Mouse (Mus musculus) kidney, embryonic 14.5 days (tissue): Measurements from ENCODE around the gene Lmtk3. TPM values are rescaled to one million over a fixed set of nuclear protein-coding genes. Genes with fewer than 3 reads are reported as not detected.

Source experiments
- ATAC-seq: fragments of 200-750 bp; cut with Nextera tagmentation; 2 replicates; pipeline ENCODE4 v1.8.0; 2017; ENCODE audit warnings: moderate number of reproducible peaks, mild to moderate bottlenecking, moderate TSS enrichment, moderate library complexity; ENCODE audit not compliant: low FRiP score, low TSS enrichment
- H3K27ac ChIP-seq: fragments of 300-500 bp; sonication (generic); 2 replicates; pipeline ENCODE4 v1.5.1; 2014; ENCODE audit warnings: low read depth, mild to moderate bottlenecking, low read length, moderate library complexity, mixed read lengths
- H3K27me3 ChIP-seq: fragments of 300-500 bp; sonication (generic); 2 replicates; pipeline ENCODE4 v1.6.1; 2014; ENCODE audit warnings: mild to moderate bottlenecking, low read length; ENCODE audit not compliant: control insufficient read depth, insufficient read depth
- H3K36me3 ChIP-seq: fragments of 300-500 bp; sonication (generic); 2 replicates; pipeline ENCODE4 v1.6.1; 2014; ENCODE audit warnings: low read length, mixed read lengths; ENCODE audit not compliant: control insufficient read depth, insufficient read depth
- H3K4me1 ChIP-seq: fragments of 300-500 bp; sonication (generic); 2 replicates; pipeline ENCODE4 v1.6.1; 2014; ENCODE audit warnings: low read length, mixed read lengths; ENCODE audit not compliant: control insufficient read depth, insufficient read depth
- H3K4me2 ChIP-seq: fragments of 300-500 bp; sonication (generic); replicated peaks from 2 replicates; pipeline ENCODE4 v1.6.1; 2014; ENCODE audit warnings: low read depth, mild to moderate bottlenecking, low read length
- H3K4me3 ChIP-seq: fragments of 300-500 bp; sonication (generic); 2 replicates; pipeline ENCODE4 v1.5.1; 2014; ENCODE audit warnings: mild to moderate bottlenecking, low read length
- H3K9ac ChIP-seq: fragments of 300-500 bp; sonication (generic); 2 replicates; pipeline ENCODE4 v1.6.1; 2014; ENCODE audit warnings: low read depth, mild to moderate bottlenecking, low read length, moderate library complexity
- H3K9me3 ChIP-seq: fragments of 300-500 bp; sonication (generic); 2 replicates; pipeline ENCODE4 v1.6.1; 2016; ENCODE audit warnings: low read length; ENCODE audit not compliant: control insufficient read depth
- WGBS: fragments of 180-500 bp; shearing (Covaris S2); extraction: QIAGEN DNeasy Blood & Tissue Kit; methylation state at CpG from one replicate; pipeline ENCODE4 v1.1.7; 2014; 5-methylcytosine and 5-hydroxymethylcytosine counted together
- polyA plus RNA-seq: library from polyadenylated mRNA; unstranded; fragments of >200 nt; fragmentation: Nextera tagmentation; extraction: Ambion mirVana; gene quantifications from 2 replicates; pipeline ENCODE4 v1.2.1, GENCODE M21; 2014

The Lmtk3 gene
- polyA plus RNA-seq, 1 experiment from 2014 or later = 2.8 TPM

- ATAC-seq = no peak
- Histone ChIP-seq H3K4me2 (no peak overlapping the region), H3K27me3 (no peaks in the 10 kb centered on the region), H3K9ac (no peak overlapping the region), H3K4me3 (no peak overlapping the region), H3K36me3 (no peaks in the 10 kb centered on the region), H3K9me3 (no peaks in the 10 kb centered on the region), H3K27ac (no peak overlapping the region), H3K4me1 (no peaks in the 10 kb centered on the region)
- 88% methylated on average over 10 of the region's 10 CpGs for WGBS
Observed at GRCm38 (mm10) chr7:45842950-45843744, 59.6 kb downstream of the Lmtk3 start.

GRCm38 (mm10) chr7:45848447-45849027 lies 65.0 kb downstream of the Lmtk3 start:
- H3K4me3 ChIP-seq = no peak overlapping the region
- no peaks in the 10 kb centered on the region for H3K36me3 ChIP-seq
- H3K27ac ChIP-seq = no peak overlapping the region
- 17% methylated on average over 6 of the region's 6 CpGs for WGBS
- no peak for ATAC-seq
- 0 out of 2 replicates have a peak overlapping the region, but pooled peaks have one; percentile 7 for H3K9ac ChIP-seq
- H3K27me3 ChIP-seq = no peaks in the 10 kb centered on the region
- H3K4me1 ChIP-seq = no peaks in the 10 kb centered on the region
- no peak overlapping the region for H3K4me2 ChIP-seq
- no peaks in the 10 kb centered on the region for H3K9me3 ChIP-seq

GRCm38 (mm10) chr7:45850661-45851060 lies 67.1 kb downstream of the Lmtk3 start:
- no peaks in the 10 kb centered on the region for H3K9me3 ChIP-seq
- H3K4me1 ChIP-seq = no peaks in the 10 kb centered on the region
- H3K27me3 ChIP-seq = no peaks in the 10 kb centered on the region
- no peak for ATAC-seq
- no peak overlapping the region for H3K4me3 ChIP-seq
- 82% methylated on average over 3 of the region's 3 CpGs for WGBS
- H3K9ac ChIP-seq = no peak overlapping the region
- no peaks in the 10 kb centered on the region for H3K36me3 ChIP-seq
- H3K27ac ChIP-seq = no peak overlapping the region
- no peak overlapping the region for H3K4me2 ChIP-seq

- H3K9ac ChIP-seq = no peak overlapping the region
- H3K27me3 ChIP-seq = peaks cover 14% of the 10 kb centered on the region; the same call in 1 of the 2 replicates
- peaks cover 13% of the 10 kb centered on the region for H3K4me1 ChIP-seq
- no peak for ATAC-seq
- H3K4me3 ChIP-seq = no peak overlapping the region
- no peaks in the 10 kb centered on the region for H3K9me3 ChIP-seq
- no peaks in the 10 kb centered on the region for H3K36me3 ChIP-seq
- 73% methylated on average over 12 of the region's 12 CpGs for WGBS
- no peak overlapping the region for H3K27ac ChIP-seq
- H3K4me2 ChIP-seq = no peak overlapping the region
Observed at GRCm38 (mm10) chr7:45853089-45853488, 69.6 kb downstream of the Lmtk3 start.

Other genes with a start within 250 kb of the Lmtk3 start
- 12.8 and 13.5 TPM in 2 replicates for gene Hsd17b14, start 228.8 kb upstream of the Lmtk3 start, polyA plus RNA-seq
- 61.1 and 73.7 TPM in 2 replicates for gene Bcat2, start 213.6 kb upstream of the Lmtk3 start, polyA plus RNA-seq
- gene Fgf21, start 168.2 kb upstream of the Lmtk3 start, polyA plus RNA-seq = not detected in 2 replicates
- 0.14 TPM in 2 replicates for gene Fut1, start 166.4 kb upstream of the Lmtk3 start, polyA plus RNA-seq
- gene Izumo1, start 161.9 kb upstream of the Lmtk3 start, polyA plus RNA-seq = 0.11 and 0.23 TPM in 2 replicates
- 12.1 and 18.7 TPM in 2 replicates for gene Rasip1, start 156.2 kb upstream of the Lmtk3 start, polyA plus RNA-seq
- 3.6 and 5.0 TPM in 2 replicates for gene Mamstr, start 143.8 kb upstream of the Lmtk3 start, polyA plus RNA-seq
- gene Fut2, start 117.3 kb upstream of the Lmtk3 start, polyA plus RNA-seq = 0.26 and 0.31 TPM in 2 replicates
- gene Ntn5, start 99.7 kb upstream of the Lmtk3 start, polyA plus RNA-seq = 0.20 and 0.27 TPM in 2 replicates
- 0.17 and 0.28 TPM in 2 replicates for gene Sec1, start 89.3 kb upstream of the Lmtk3 start, polyA plus RNA-seq
- 6.9 and 11.9 TPM in 2 replicates for gene Car11, start 83.9 kb upstream of the Lmtk3 start, polyA plus RNA-seq
- 6.6 and 7.7 TPM in 2 replicates for gene Dbp, start 78.7 kb upstream of the Lmtk3 start, polyA plus RNA-seq
- 1,328 and 1,679 TPM in 2 replicates for gene Rpl18, start 68.3 kb upstream of the Lmtk3 start, polyA plus RNA-seq
- gene Sphk2, start 65.7 kb upstream of the Lmtk3 start, polyA plus RNA-seq = 16.8 and 23.9 TPM in 2 replicates
- gene Fam83e, start 62.5 kb upstream of the Lmtk3 start, polyA plus RNA-seq = 1.2 and 2.1 TPM in 2 replicates
- gene Spaca4, start 57.9 kb upstream of the Lmtk3 start, polyA plus RNA-seq = 0.29 TPM in 1 of 2 replicates, not detected in the other
- 3.2 and 3.8 TPM in 2 replicates for gene Sult2b1, start 931 bp downstream of the Lmtk3 start, polyA plus RNA-seq
- gene Cyth2, start 30.8 kb downstream of the Lmtk3 start, polyA plus RNA-seq = 109 and 111 TPM in 2 replicates
- gene Kcnj14, start 41.0 kb downstream of the Lmtk3 start, polyA plus RNA-seq = 1.2 and 1.3 TPM in 2 replicates
- gene Grwd1, start 47.2 kb downstream of the Lmtk3 start, polyA plus RNA-seq = 69.5 and 93.5 TPM in 2 replicates
- gene Kdelr1, start 89.0 kb downstream of the Lmtk3 start, polyA plus RNA-seq = 145 and 184 TPM in 2 replicates
- 0.28 and 0.37 TPM in 2 replicates for gene Grin2d, start 94.6 kb downstream of the Lmtk3 start, polyA plus RNA-seq
- gene Syngr4, start 113.0 kb downstream of the Lmtk3 start, polyA plus RNA-seq = 0.90 and 2.1 TPM in 2 replicates
- 4.5 and 5.0 TPM in 2 replicates for gene Tmem143, start 113.2 kb downstream of the Lmtk3 start, polyA plus RNA-seq
- 171 and 182 TPM in 2 replicates for gene Emp3, start 137.7 kb downstream of the Lmtk3 start, polyA plus RNA-seq
- 8.0 and 10.0 TPM in 2 replicates for gene Ccdc114, start 140.3 kb downstream of the Lmtk3 start, polyA plus RNA-seq
- 0.04 and 0.53 TPM in 2 replicates for gene Abcc6, start 246.6 kb downstream of the Lmtk3 start, polyA plus RNA-seq
- 23.7 and 24.5 TPM in 2 replicates for gene Nomo1, start 250.0 kb downstream of the Lmtk3 start, polyA plus RNA-seq